Mouse (Mus musculus) CH12F3 (cell line): Measurements from ENCODE around the gene Neurog1.

ENCODE experiments used
- in situ Hi-C: fragments of 300-500 bp; cut with MboI; formaldehyde crosslinking; loops from 2 replicates; pipeline ENCODE4 v1.14.3; 2020; ENCODE audit warnings: low sequenced_read_pairs

Gene Neurog1

GRCm38 (mm10) chr13:56259021-56259925 lies 7.3 kb upstream of the Neurog1 start:
- in situ Hi-C loops: no loop called here

- in situ Hi-C loops: no loop called here
These were observed 6.4 kb upstream of the Neurog1 start for GRCm38 (mm10) chr13:56258196-56259020.

GRCm38 (mm10) chr13:56257469-56258153 lies 5.6 kb upstream of the Neurog1 start:
- in situ Hi-C loops: no loop called here

GRCm38 (mm10) chr13:56256716-56257299 lies 4.8 kb upstream of the Neurog1 start:
- in situ Hi-C loops: no loop called here

GRCm38 (mm10) chr13:56253379-56253778 lies 1.4 kb upstream of the Neurog1 start:
- in situ Hi-C loops: no loop called here

GRCm38 (mm10) chr13:56252783-56253182 lies 820 bp upstream of the Neurog1 start:
- in situ Hi-C loops: no loop called here

- in situ Hi-C loops: no loop called here
These were observed 613 bp downstream of the Neurog1 start for GRCm38 (mm10) chr13:56251176-56251923.

- in situ Hi-C loops: no loop called here
These were observed 1.3 kb downstream of the Neurog1 start for GRCm38 (mm10) chr13:56250551-56251161.

GRCm38 (mm10) chr13:56249593-56250341 lies 2.2 kb downstream of the Neurog1 start:
- in situ Hi-C loops: no loop called here

- in situ Hi-C loops: no loop called here
These were observed 8.9 kb downstream of the Neurog1 start for GRCm38 (mm10) chr13:56243104-56243503.

GRCm38 (mm10) chr13:56240012-56240770 lies 11.8 kb downstream of the Neurog1 start:
- in situ Hi-C loops: no loop called here

GRCm38 (mm10) chr13:56237905-56238304 lies 14.1 kb downstream of the Neurog1 start:
- in situ Hi-C loops: no loop called here

- in situ Hi-C loops: no loop called here
These were observed 15.8 kb downstream of the Neurog1 start for GRCm38 (mm10) chr13:56236194-56236593.

- in situ Hi-C loops: no loop called here
These were observed 23.2 kb downstream of the Neurog1 start for GRCm38 (mm10) chr13:56228790-56229189.

- in situ Hi-C loops: no loop called here
These were observed 25.6 kb downstream of the Neurog1 start for GRCm38 (mm10) chr13:56226175-56226954.

GRCm38 (mm10) chr13:56223625-56224024 lies 28.3 kb downstream of the Neurog1 start:
- in situ Hi-C loops: no loop called here

GRCm38 (mm10) chr13:56222849-56223246 lies 29.1 kb downstream of the Neurog1 start:
- in situ Hi-C loops: no loop called here
